Mouse (Mus musculus) lung, embryonic 16.5 days (tissue): ENCODE results near the gene Ppfia3. TPM values are rescaled to one million over a fixed set of nuclear protein-coding genes. Genes with fewer than 3 reads are reported as not detected.
"Not testable (repeated sequence)": the region's sequence is repeated elsewhere in the genome, so short reads cannot be mapped to it uniquely, and the experiment has no call there.

Experiments
- ATAC-seq: fragments of 200-750 bp; cut with Nextera tagmentation; 2 replicates; pipeline ENCODE4 v1.8.0; 2017; ENCODE audit warnings: low read depth, mild to moderate bottlenecking, moderate library complexity
- H3K27ac ChIP-seq: fragments of 300-500 bp; sonication (generic); 2 replicates; pipeline ENCODE4 v1.5.1; 2014; ENCODE audit warnings: mild to moderate bottlenecking, control low read depth, low read length
- H3K27me3 ChIP-seq: fragments of 300-500 bp; sonication (generic); 2 replicates; pipeline ENCODE4 v1.6.1; 2014; ENCODE audit warnings: low read depth, low read length, mixed read lengths; ENCODE audit not compliant: control insufficient read depth, insufficient read depth
- H3K36me3 ChIP-seq: fragments of 300-500 bp; sonication (generic); 2 replicates; pipeline ENCODE4 v1.6.1; 2014; ENCODE audit warnings: low read length; ENCODE audit not compliant: control insufficient read depth, insufficient read depth
- H3K4me1 ChIP-seq: fragments of 300-500 bp; sonication (generic); replicated peaks from 2 replicates; pipeline ENCODE4 v1.6.1; 2014; ENCODE audit warnings: low read length, mixed read lengths; ENCODE audit not compliant: control insufficient read depth, insufficient read depth
- H3K4me2 ChIP-seq: fragments of 300-500 bp; sonication (generic); 2 replicates; pipeline ENCODE4 v1.6.1; 2014; ENCODE audit warnings: low read depth, low read length, control low read depth
- H3K4me3 ChIP-seq: fragments of 300-500 bp; sonication (generic); 2 replicates; pipeline ENCODE4 v1.5.1; 2014; ENCODE audit warnings: mild to moderate bottlenecking, low read length, control low read depth
- H3K9ac ChIP-seq: fragments of 300-500 bp; sonication (generic); 2 replicates; pipeline ENCODE4 v1.6.1; 2014; ENCODE audit warnings: low read length, control low read depth
- H3K9me3 ChIP-seq: fragments of 300-500 bp; sonication (generic); 2 replicates; pipeline ENCODE4 v1.6.1; 2016; ENCODE audit warnings: low read length; ENCODE audit not compliant: control insufficient read depth
- WGBS: fragments of 180-500 bp; shearing (Covaris S2); extraction: QIAGEN DNeasy Blood & Tissue Kit; methylation state at CpG from one replicate; pipeline ENCODE4 v1.1.7; 2014; 5-methylcytosine and 5-hydroxymethylcytosine counted together
- polyA plus RNA-seq: library from polyadenylated mRNA; unstranded; fragments of >200 nt; fragmentation: Nextera tagmentation; extraction: Ambion mirVana; gene quantifications from 2 replicates; pipeline ENCODE4 v1.2.1, GENCODE M21; 2015

Gene Ppfia3
- polyA plus RNA-seq, 1 experiment from 2014 or later: 2.5 TPM

GRCm38 (mm10) chr7:45408351-45408750 lies 41.5 kb upstream of the Ppfia3 start:
- no peaks in the 10 kb centered on the region for H3K36me3 ChIP-seq
- no peak overlapping the region for H3K9ac ChIP-seq
- WGBS: 62% methylated on average over 7 of the region's 7 CpGs
- no peak overlapping the region for H3K4me2 ChIP-seq
- no peak overlapping the region for H3K27ac ChIP-seq
- no peak for ATAC-seq
- no peak overlapping the region for H3K4me3 ChIP-seq
- H3K4me1 ChIP-seq: peaks cover 16% of the 10 kb centered on the region
- H3K27me3 ChIP-seq: peaks cover 68% of the 10 kb centered on the region
- H3K9me3 ChIP-seq: no peaks in the 10 kb centered on the region

- no peak overlapping the region for H3K4me2 ChIP-seq
- no peaks in the 10 kb centered on the region for H3K36me3 ChIP-seq
- H3K4me1 ChIP-seq: peaks cover 12% of the 10 kb centered on the region
- H3K27ac ChIP-seq: no peak overlapping the region
- H3K4me3 ChIP-seq: no peak overlapping the region
- 78% methylated on average over 10 of the region's 10 CpGs for WGBS
- ATAC-seq: no peak
- peaks cover 68% of the 10 kb centered on the region for H3K27me3 ChIP-seq
- no peak overlapping the region for H3K9ac ChIP-seq
- no peaks in the 10 kb centered on the region for H3K9me3 ChIP-seq
Observed at GRCm38 (mm10) chr7:45407836-45408235, 41.0 kb upstream of the Ppfia3 start.

GRCm38 (mm10) chr7:45406157-45407156 lies 39.6 kb upstream of the Ppfia3 start:
- H3K27ac ChIP-seq: no peak overlapping the region
- H3K4me3 ChIP-seq: peak overlapping the region; percentile 49
- under 1% methylated on average over 114 of the region's 114 CpGs for WGBS
- no peaks in the 10 kb centered on the region for H3K9me3 ChIP-seq
- H3K9ac ChIP-seq: peak overlapping the region; percentile 55
- peak; percentile 37; the same call in 1 of the 2 replicates for ATAC-seq
- peaks cover 12% of the 10 kb centered on the region for H3K4me1 ChIP-seq
- H3K27me3 ChIP-seq: peaks cover 60% of the 10 kb centered on the region
- peak overlapping the region; percentile 71 for H3K4me2 ChIP-seq
- no peaks in the 10 kb centered on the region for H3K36me3 ChIP-seq

DNA sequence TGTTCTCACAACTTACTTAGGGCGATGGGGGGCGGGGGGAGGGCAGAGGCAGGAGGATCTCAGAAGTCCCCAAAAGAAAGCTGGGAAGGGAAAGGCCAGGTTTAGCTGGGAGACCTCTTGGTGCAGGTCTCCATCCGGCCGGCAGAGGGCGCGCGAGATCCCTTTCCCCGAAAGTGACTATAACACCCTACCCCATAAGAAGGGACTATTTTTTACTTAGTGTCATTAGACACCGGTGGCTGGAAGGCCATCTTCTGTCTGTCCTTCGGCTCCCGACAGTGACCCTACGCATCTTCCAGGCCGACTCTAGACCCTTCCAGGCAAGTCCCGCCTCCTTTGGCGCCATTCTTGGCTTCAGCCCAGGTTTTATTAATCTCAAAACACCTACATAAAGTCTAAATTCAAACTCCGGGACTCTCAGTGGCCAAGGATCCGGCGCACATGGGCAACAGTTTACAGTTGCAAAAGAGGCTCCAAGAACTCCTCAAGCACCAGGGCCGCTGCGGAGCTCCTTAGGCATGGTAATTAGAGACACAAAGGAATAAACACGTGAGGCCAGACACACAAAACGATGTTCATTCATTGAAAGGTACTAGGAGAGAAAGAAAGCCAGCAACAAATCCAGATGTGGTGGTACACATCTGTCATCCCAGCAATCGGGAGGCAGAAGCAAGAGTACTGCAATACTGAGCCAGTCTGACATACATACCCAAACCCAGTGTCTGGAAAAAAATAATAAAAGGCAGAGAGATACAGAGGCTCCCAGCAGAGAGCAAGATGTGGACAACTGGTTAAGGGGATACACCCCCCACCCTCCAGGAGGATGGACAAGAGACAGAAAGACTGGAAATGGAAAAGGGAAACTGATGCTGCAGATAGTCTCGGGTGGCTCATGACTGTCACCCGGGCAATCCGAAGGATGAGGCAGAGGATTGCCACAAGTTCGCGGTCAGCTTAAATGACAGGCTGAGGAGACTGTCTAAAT lies 38.6 kb upstream of the Ppfia3 start, which contains the start of gene Kcna7:
Gene Kcna7, plus strand, starts transcription at position 563 of the 985 bp plus-strand sequence.
- Histone ChIP-seq H3K27me3 (peaks cover 51% of the 10 kb centered on the region), H3K36me3 (no peaks in the 10 kb centered on the region), H3K9ac (peak within 1 kb of the TSS; percentile 55), H3K4me2 (peak within 1 kb of the TSS; percentile 71), H3K4me1 (peaks cover 12% of the 10 kb centered on the region), H3K27ac (no peak within 1 kb of the TSS), H3K9me3 (no peaks in the 10 kb centered on the region), H3K4me3 (peak within 1 kb of the TSS; percentile 49)
- peak; percentile 47; the same call in 1 of the 2 replicates for ATAC-seq
- WGBS: 8% methylated on average over 28 of the region's 28 CpGs

GRCm38 (mm10) chr7:45403532-45404261 lies 36.9 kb upstream of the Ppfia3 start:
- ATAC-seq: no peak
- Histone ChIP-seq H3K27me3 (peaks cover 36% of the 10 kb centered on the region), H3K4me1 (peaks cover 12% of the 10 kb centered on the region), H3K4me2 (no peak overlapping the region), H3K9me3 (no peaks in the 10 kb centered on the region), H3K36me3 (no peaks in the 10 kb centered on the region), H3K27ac (no peak overlapping the region), H3K4me3 (no peak overlapping the region), H3K9ac (no peak overlapping the region)
- WGBS: 46% methylated on average over 6 of the region's 6 CpGs

GRCm38 (mm10) chr7:45401521-45402085 lies 34.8 kb upstream of the Ppfia3 start:
- Histone ChIP-seq H3K27me3 (peaks cover 15% of the 10 kb centered on the region), H3K36me3 (no peaks in the 10 kb centered on the region), H3K27ac (no peak overlapping the region), H3K4me3 (no peak overlapping the region), H3K9me3 (no peaks in the 10 kb centered on the region), H3K4me1 (peaks cover 9% of the 10 kb centered on the region), H3K9ac (no peak overlapping the region), H3K4me2 (no peak overlapping the region)
- WGBS: 54% methylated on average over 10 of the region's 10 CpGs
- ATAC-seq: no peak

- no peak overlapping the region for H3K9ac ChIP-seq
Observed at GRCm38 (mm10) chr7:45396787-45397186, 30.0 kb upstream of the Ppfia3 start.

DNA sequence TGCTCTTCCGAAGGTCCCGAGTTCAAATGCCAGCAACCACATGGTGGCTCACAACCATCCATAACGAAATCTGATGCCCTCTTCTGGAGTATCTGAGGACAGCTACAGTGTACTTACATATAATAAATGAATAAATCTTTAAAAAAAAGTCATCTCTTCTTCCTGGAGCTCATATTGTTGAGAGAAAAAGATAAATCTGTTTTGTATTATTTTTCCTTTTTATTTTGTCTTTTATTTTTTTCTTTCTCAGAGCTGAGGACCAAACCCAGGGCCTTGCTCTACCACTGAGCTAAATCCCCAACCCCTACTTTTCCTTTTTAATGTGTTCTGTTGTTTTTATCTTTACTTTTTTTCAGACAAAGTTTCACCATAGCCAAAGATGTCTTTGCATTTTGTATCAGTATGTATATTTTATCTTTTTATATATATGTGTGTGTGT lies 29.5 kb upstream of the Ppfia3 start:
- not testable (repeated sequence) for H3K27me3 ChIP-seq, H3K36me3 ChIP-seq, H3K9me3 ChIP-seq
- Histone ChIP-seq H3K4me1 (peaks cover 15% of the 10 kb centered on the region), H3K27ac (peak overlapping the region; percentile 88; the same call in 1 of the 2 replicates), H3K9ac (peak overlapping the region; percentile 69), H3K4me2 (peak overlapping the region; percentile 68), H3K4me3 (peak overlapping the region; percentile 58)
- ATAC-seq: peak; percentile 56
- 3% methylated on average over 3 of the region's 3 CpGs for WGBS

More at GRCm38 (mm10) chr7:45396787-45397186, 30.0 kb upstream of the Ppfia3 start:
- no peak for ATAC-seq
- H3K9me3 ChIP-seq: no peaks in the 10 kb centered on the region
- H3K4me1 ChIP-seq: peaks cover 15% of the 10 kb centered on the region
- H3K27ac ChIP-seq: no peak overlapping the region
- 60% methylated on average over 2 of the region's 2 CpGs for WGBS
- no peak overlapping the region for H3K4me2 ChIP-seq
- no peak overlapping the region for H3K4me3 ChIP-seq
- no peaks in the 10 kb centered on the region for H3K27me3 ChIP-seq
- peaks cover 5% of the 10 kb centered on the region; the same call in 1 of the 2 replicates for H3K36me3 ChIP-seq
